ENCODE assay signal across 19 mouse cellular contexts in the genomic region with DNA sequence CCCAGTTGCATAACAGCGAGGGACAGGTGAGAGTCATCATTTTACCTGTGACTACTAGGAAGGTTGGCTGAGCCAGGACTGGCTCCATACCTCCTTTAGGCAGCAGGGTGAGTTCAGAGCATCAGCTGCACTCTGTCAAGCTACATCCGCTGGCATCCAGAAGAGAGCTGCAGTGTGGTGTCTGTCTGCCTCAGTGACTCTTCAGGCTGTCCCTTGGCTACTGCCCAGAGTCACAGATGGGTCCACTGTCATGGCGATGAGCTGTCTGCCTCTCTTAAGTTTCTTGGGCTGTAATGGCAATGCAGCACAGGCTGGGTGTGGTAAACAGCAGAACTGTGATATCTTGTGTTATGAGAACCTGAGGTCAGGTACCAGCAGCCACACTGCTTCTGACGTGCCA. TPM values are rescaled to one million over a fixed set of nuclear protein-coding genes. Genes with fewer than 3 reads are reported as not detected.
DNase-seq lines count a peak whose midpoint lies in the region; ATAC-seq lines count a peak whose summit lies in the region.
"Had no signal": no experiment of that assay in that cellular context is flagged by ENCODE, and none has a peak within 500 bp of the region (broad histone marks: within the 10 kb centered on the region; RNA-seq: fewer than 3 reads in every experiment).

No protein-coding gene starts in this region.

- H3K27ac ChIP-seq in hindbrain, embryonic 13.5 days: no peak overlapping the region
- H3K27ac ChIP-seq in hindbrain, embryonic 12.5 days: no peak overlapping the region
- no peak overlapping the region for H3K27ac ChIP-seq in midbrain, embryonic 13.5 days
- H3K27ac ChIP-seq in midbrain, embryonic 16.5 days (ENCODE audit: low read length): no peak overlapping the region
- H3K27ac ChIP-seq in hindbrain, embryonic 16.5 days (ENCODE audit: low read depth, low read length): no peak overlapping the region
- H3K27ac ChIP-seq: embryonic facial prominence, embryonic 10.5 days; forebrain, embryonic 13.5 days; gastrocnemius, adult 2 months; intestine, embryonic 15.5 days had no signal

- peak; percentile 91 to 93 for DNase-seq in cerebellum, postnatal 10 days
- DNase-seq in cerebellum, adult 18-20 months: no peak
- DNase-seq in gastrocnemius, adult 18-20 months (ENCODE audit: low spot score): no peak
- DNase-seq: adrenal gland, postnatal 10 days; B cell, adult 2 months; forebrain, postnatal 0 days; gastrocnemius, adult 2 months; gastrocnemius, postnatal 25 days; kidney, adult 18-20 months had no signal

- no peak overlapping the region for H3K4me2 ChIP-seq in hindbrain, embryonic 13.5 days
- no peak overlapping the region for H3K4me2 ChIP-seq in hindbrain, embryonic 12.5 days (replicated peaks)
- H3K4me2 ChIP-seq in midbrain, embryonic 13.5 days (replicated peaks): no peak overlapping the region
- no peak overlapping the region for H3K4me2 ChIP-seq in midbrain, embryonic 16.5 days (ENCODE audit: low read length)
- H3K4me2 ChIP-seq in hindbrain, embryonic 16.5 days (ENCODE audit: low read length): no peak overlapping the region
- H3K4me2 ChIP-seq: forebrain, embryonic 13.5 days; heart, embryonic 12.5 days; intestine, embryonic 15.5 days had no signal

- 0 out of 2 replicates have a peak, but pooled peaks have one; percentile 19 for ATAC-seq in hindbrain, embryonic 13.5 days (ENCODE audit: low FRiP score)
- ATAC-seq in hindbrain, embryonic 12.5 days (ENCODE audit: low FRiP score): no peak
- peak; percentile 44; the same call in 1 of the 2 replicates for ATAC-seq in midbrain, embryonic 13.5 days
- ATAC-seq in midbrain, embryonic 16.5 days: no peak
- ATAC-seq in hindbrain, embryonic 16.5 days: peak; percentile 83; the same call in 1 of the 2 replicates
- ATAC-seq: forebrain, embryonic 13.5 days; forebrain, postnatal 0 days; intestine, embryonic 15.5 days had no signal

- H3K27me3 ChIP-seq in hindbrain, embryonic 13.5 days: no peaks in the 10 kb centered on the region
- no peaks in the 10 kb centered on the region for H3K27me3 ChIP-seq in hindbrain, embryonic 12.5 days
- no peaks in the 10 kb centered on the region for H3K27me3 ChIP-seq in midbrain, embryonic 13.5 days
- H3K27me3 ChIP-seq in midbrain, embryonic 16.5 days (ENCODE audit: control insufficient read depth, insufficient read depth, low read depth, low read length): no peaks in the 10 kb centered on the region
- no peaks in the 10 kb centered on the region for H3K27me3 ChIP-seq in hindbrain, embryonic 16.5 days (replicated peaks; ENCODE audit: control insufficient read depth, insufficient read depth, low read length)
- H3K27me3 ChIP-seq: forebrain, embryonic 13.5 days; heart, embryonic 12.5 days; intestine, embryonic 15.5 days had no signal

- H3K9ac ChIP-seq in hindbrain, embryonic 13.5 days: no peak overlapping the region
- H3K9ac ChIP-seq in hindbrain, embryonic 12.5 days: no peak overlapping the region
- no peak overlapping the region for H3K9ac ChIP-seq in midbrain, embryonic 13.5 days (replicated peaks)
- no peak overlapping the region for H3K9ac ChIP-seq in midbrain, embryonic 16.5 days (ENCODE audit: low read depth, low read length)
- H3K9ac ChIP-seq in hindbrain, embryonic 16.5 days (ENCODE audit: low read depth, low read length): no peak overlapping the region
- H3K9ac ChIP-seq: forebrain, embryonic 13.5 days; forebrain, postnatal 0 days; heart, embryonic 12.5 days; intestine, embryonic 15.5 days had no signal

- H3K4me3 ChIP-seq in hindbrain, embryonic 13.5 days: no peak overlapping the region
- H3K4me3 ChIP-seq in hindbrain, embryonic 12.5 days: no peak overlapping the region
- no peak overlapping the region for H3K4me3 ChIP-seq in midbrain, embryonic 13.5 days (replicated peaks)
- no peak overlapping the region for H3K4me3 ChIP-seq in midbrain, embryonic 16.5 days (ENCODE audit: low read depth, low read length)
- no peak overlapping the region for H3K4me3 ChIP-seq in hindbrain, embryonic 16.5 days (ENCODE audit: low read length)
- H3K4me3 ChIP-seq: embryonic facial prominence, embryonic 10.5 days; forebrain, embryonic 13.5 days; gastrocnemius, adult 2 months; heart, embryonic 12.5 days; intestine, embryonic 15.5 days had no signal

- no peaks in the 10 kb centered on the region for H3K4me1 ChIP-seq in hindbrain, embryonic 13.5 days (replicated peaks)
- no peaks in the 10 kb centered on the region for H3K4me1 ChIP-seq in hindbrain, embryonic 12.5 days
- H3K4me1 ChIP-seq in midbrain, embryonic 13.5 days (replicated peaks): no peaks in the 10 kb centered on the region
- H3K4me1 ChIP-seq in midbrain, embryonic 16.5 days (ENCODE audit: control insufficient read depth, insufficient read depth, low read length): no peaks in the 10 kb centered on the region
- H3K4me1 ChIP-seq in hindbrain, embryonic 16.5 days (ENCODE audit: control insufficient read depth, insufficient read depth, low read depth, low read length): no peaks in the 10 kb centered on the region
- H3K4me1 ChIP-seq: forebrain, embryonic 13.5 days had no signal

- peaks cover 6% of the 10 kb centered on the region for H3K9me3 ChIP-seq in hindbrain, embryonic 13.5 days
- H3K9me3 ChIP-seq in hindbrain, embryonic 12.5 days (replicated peaks): no peaks in the 10 kb centered on the region; the same call in 1 of the 2 replicates
- H3K9me3 ChIP-seq in midbrain, embryonic 13.5 days: no peaks in the 10 kb centered on the region
- peaks cover 5% of the 10 kb centered on the region; the same call in 1 of the 2 replicates for H3K9me3 ChIP-seq in midbrain, embryonic 16.5 days (replicated peaks; ENCODE audit: control insufficient read depth, low read length, poor library complexity, severe bottlenecking)
- H3K9me3 ChIP-seq in hindbrain, embryonic 16.5 days (ENCODE audit: control insufficient read depth, low read length): no peaks in the 10 kb centered on the region; the same call in none of the 2 replicates
- H3K9me3 ChIP-seq: forebrain, embryonic 13.5 days; intestine, embryonic 15.5 days had no signal

- WGBS in hindbrain, embryonic 13.5 days: 94% methylated on average over 4 of the region's 4 CpGs
- 93% methylated on average over 4 of the region's 4 CpGs for WGBS in hindbrain, embryonic 12.5 days
- WGBS in midbrain, embryonic 13.5 days: 99% methylated on average over 4 of the region's 4 CpGs
- WGBS in midbrain, embryonic 16.5 days: 95% methylated on average over 4 of the region's 4 CpGs
- whole genome bisulfite sequencing in hindbrain, embryonic 16.5 days: 81% methylated on average over 4 of the region's 4 CpGs

- H3K36me3 ChIP-seq in hindbrain, embryonic 13.5 days: peaks cover 12% of the 10 kb centered on the region
- H3K36me3 ChIP-seq in hindbrain, embryonic 12.5 days: 0 out of 2 replicates have a peak, but pooled peaks cover 14% of the 10 kb centered on the region
- H3K36me3 ChIP-seq in midbrain, embryonic 13.5 days: no peaks in the 10 kb centered on the region; the same call in 1 of the 2 replicates
- H3K36me3 ChIP-seq in midbrain, embryonic 16.5 days (ENCODE audit: control insufficient read depth, insufficient read depth, low read length): no peaks in the 10 kb centered on the region
- H3K36me3 ChIP-seq in hindbrain, embryonic 16.5 days (ENCODE audit: control insufficient read depth, insufficient read depth, low read length): peaks cover 2% of the 10 kb centered on the region; the same call in 1 of the 2 replicates
- H3K36me3 ChIP-seq: G1E; intestine, embryonic 15.5 days had no signal

RNA-seq across cellular contexts. Expression of a gene that starts 16.1 kb away (rescaled TPM):
- polyA plus RNA-seq in hindbrain, embryonic 13.5 days (2015; fragmentation: Nextera tagmentation; extraction: Ambion mirVana): 35.1 and 35.2 TPM in 2 replicates
- polyA plus RNA-seq in hindbrain, embryonic 12.5 days (2016; fragmentation: Nextera tagmentation; extraction: Ambion mirVana): 59.1 and 59.4 TPM in 2 replicates
- 30.6 and 31.1 TPM in 2 replicates for polyA plus RNA-seq in midbrain, embryonic 13.5 days (2015; fragmentation: Nextera tagmentation; extraction: Ambion mirVana)
- polyA plus RNA-seq in midbrain, embryonic 16.5 days (2015; fragmentation: Nextera tagmentation; extraction: Ambion mirVana): 21.5 and 21.9 TPM in 2 replicates
- polyA plus RNA-seq in hindbrain, embryonic 16.5 days (2015; fragmentation: Nextera tagmentation; extraction: Ambion mirVana): 20.9 and 24.8 TPM in 2 replicates
- total RNA-seq in gastrocnemius, adult 18-20 months (2021): 1 to 10 TPM; 8.5 to 8.9 TPM

Comparison
In these comparisons a context has a peak if more than half of its experiments do, and no peak if none do; other contexts are left out.
1. DNase-seq: peak in cerebellum, postnatal 10 days (2 of 2); none in cerebellum, adult 18-20 months (0 of 2) and gastrocnemius, adult 18-20 months (single experiment).
2. ATAC-seq: peak in hindbrain, embryonic 13.5 days (single experiment), midbrain, embryonic 13.5 days (single experiment) and hindbrain, embryonic 16.5 days (single experiment); none in hindbrain, embryonic 12.5 days (single experiment) and midbrain, embryonic 16.5 days (single experiment).